Mouse (Mus musculus) cerebellum, adult 2 months (tissue): ENCODE data around the gene Bivm.

Source experiments
- CTCF ChIP-seq: fragments of 200-500 bp; IDR thresholded peaks from 2 replicates; pipeline ENCODE4 v1.5.1; 2011; ENCODE audit warnings: low read depth, mild to moderate bottlenecking, control low read depth, low read length, moderate library complexity, borderline replicate concordance; ENCODE audit not compliant: insufficient read depth
- POLR2A ChIP-seq: fragments of 200-500 bp; IDR thresholded peaks from 2 replicates; pipeline ENCODE4 v1.6.1; 2011; ENCODE audit warnings: low read length, control low read depth, borderline replicate concordance; ENCODE audit not compliant: insufficient read depth

DNA sequence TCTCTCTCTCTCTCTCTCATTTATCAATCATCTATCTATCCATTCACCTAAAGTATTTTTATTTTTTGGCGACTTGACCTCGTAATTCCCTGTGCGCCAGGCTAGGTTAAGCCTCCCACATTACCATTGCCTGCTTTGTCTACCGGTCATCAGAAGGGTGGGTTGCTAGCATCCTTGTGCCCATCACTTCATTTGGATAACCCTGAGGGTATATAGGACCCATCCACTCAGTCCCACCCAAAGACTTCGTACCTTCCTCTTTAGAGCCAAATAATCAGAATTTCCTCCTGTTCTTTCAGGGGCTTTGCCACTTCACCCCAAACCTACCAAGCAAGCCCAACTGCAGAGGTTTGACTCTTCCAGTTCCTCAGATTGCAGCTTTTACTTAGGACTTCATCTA lies 15.8 kb upstream of the Bivm start:
- TF ChIP-seq POLR2A: no peak
- no peak for TF ChIP-seq CTCF
